Mouse (Mus musculus): Measurements from ENCODE around the gene Rspo4.

DNA sequence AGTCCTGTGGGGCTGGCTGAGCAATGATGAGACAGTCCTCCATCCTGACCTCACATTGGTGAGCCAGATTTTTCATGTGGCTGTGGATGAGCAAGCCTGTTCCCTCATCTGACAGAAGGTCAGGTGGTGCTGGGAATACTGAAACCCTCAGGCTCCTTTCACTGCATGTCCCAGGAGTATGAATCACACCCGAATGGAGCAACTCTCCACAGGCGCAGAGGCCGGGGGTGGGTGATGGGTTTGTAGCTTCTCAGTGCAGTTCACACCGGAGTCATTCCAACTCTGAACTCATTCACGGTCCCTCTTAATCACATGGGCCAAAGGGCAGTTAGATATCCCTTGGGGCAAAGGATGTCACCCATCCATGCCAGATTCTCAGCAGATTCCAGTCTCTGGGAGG, 71.4 kb downstream of the Rspo4 start:
- TF ChIP-seq EP300 (IDR thresholded peaks at IDR 0.05; ENCODE audit: low read length) (no peak), PAX5 (IDR thresholded peaks at IDR 0.05; ENCODE audit: low read length) (no peak), CTCF (conservative IDR thresholded peaks at IDR 0.05 in 1 of 2, IDR thresholded peaks at IDR 0.05 in 1 of 2; ENCODE audit: low read depth in 2 of 2, low read length in 2 of 2) (no peak), TBP (conservative IDR thresholded peaks at IDR 0.05; ENCODE audit: low read depth, low read length) (no peak), BHLHE40 (IDR thresholded peaks at IDR 0.05; ENCODE audit: low read depth, low read length) (no peak), POLR2A (IDR thresholded peaks at IDR 0.05; ENCODE audit: low read depth, low read length) (no peak), MAX (IDR thresholded peaks at IDR 0.05; ENCODE audit: low read length) (no peak), ZMIZ1 (IDR thresholded peaks at IDR 0.05; ENCODE audit: low read depth, low read length) (no peak)
